9 mouse cellular contexts compared by ENCODE assay signal in genomic region chr2:148731614-148732326, GRCm38 (mm10). TPM values are rescaled to one million over a fixed set of nuclear protein-coding genes. Genes with fewer than 3 reads are reported as not detected.
DNase-seq lines count a peak whose midpoint lies in the region; ATAC-seq and TF ChIP-seq lines count a peak whose summit lies in the region.
"Had no signal": no experiment of that assay in that cellular context is flagged by ENCODE, and none has a peak within 500 bp of the region (broad histone marks: within the 10 kb centered on the region; RNA-seq: fewer than 3 reads in every experiment).

No protein-coding gene starts in this region.

- DNase-seq in adrenal gland, adult (ENCODE audit: inconsistent age in 2 of 2, low spot score in 1 of 2): peak; percentile 44 to 82
- no peak for DNase-seq in adrenal gland, postnatal 4 days (ENCODE audit: low spot score in 2 of 2)
- peak; percentile 22 for DNase-seq in adipocyte (ENCODE audit: low spot score)
- peak; percentile 52 for DNase-seq in embryonic facial prominence, embryonic 10.5 days (ENCODE audit: low spot score)
- DNase-seq in lung, postnatal 0 days (ENCODE audit: low spot score): peak; percentile 15
- DNase-seq in retina, embryonic 14.5 days (ENCODE audit: low spot score): peak; percentile 37

- TF ChIP-seq CTCF in lung, postnatal 0 days (IDR thresholded peaks at IDR 0.05): no peak

- peak overlapping the region; percentile 96 for H3K4me2 ChIP-seq in heart, embryonic 12.5 days
- H3K4me2 ChIP-seq in kidney, embryonic 15.5 days: peak overlapping the region; percentile 73
- H3K4me2 ChIP-seq in lung, postnatal 0 days (replicated peaks; ENCODE audit: low read depth, low read length): peak overlapping the region; percentile 94

- TF ChIP-seq EP300 in lung, postnatal 0 days (IDR thresholded peaks at IDR 0.05): no peak

- no peaks in the 10 kb centered on the region for H3K36me3 ChIP-seq in embryonic facial prominence, embryonic 10.5 days (replicated peaks)
- no peaks in the 10 kb centered on the region for H3K36me3 ChIP-seq in heart, embryonic 12.5 days
- H3K36me3 ChIP-seq in kidney, embryonic 15.5 days: no peaks in the 10 kb centered on the region
- H3K36me3 ChIP-seq in lung, postnatal 0 days (ENCODE audit: insufficient read depth, low read length): no peaks in the 10 kb centered on the region

- H3K4me1 ChIP-seq in embryonic facial prominence, embryonic 10.5 days: peaks cover 12% of the 10 kb centered on the region
- H3K4me1 ChIP-seq in heart, embryonic 12.5 days (replicated peaks): peaks cover 8% of the 10 kb centered on the region
- H3K4me1 ChIP-seq in kidney, embryonic 15.5 days: peaks cover 6% of the 10 kb centered on the region
- peaks cover 8% of the 10 kb centered on the region; the same call in 1 of the 2 replicates for H3K4me1 ChIP-seq in lung, postnatal 0 days (ENCODE audit: insufficient read depth, low read depth, low read length)

- WGBS in embryonic facial prominence, embryonic 10.5 days: 1% methylated on average over 35 of the region's 35 CpGs
- 1% methylated on average over 35 of the region's 35 CpGs for WGBS in heart, embryonic 12.5 days
- under 1% methylated on average over 35 of the region's 35 CpGs for WGBS in kidney, embryonic 15.5 days
- WGBS in lung, postnatal 0 days: 1% methylated on average over 33 of the region's 35 CpGs

- ATAC-seq in heart, embryonic 12.5 days (ENCODE audit: insufficient number of reproducible peaks, low FRiP score): peak; percentile 62
- ATAC-seq in kidney, embryonic 15.5 days (replicated peaks; ENCODE audit: low FRiP score): peak; percentile 74
- ATAC-seq in lung, postnatal 0 days: peak; percentile 52

- peak overlapping the region; percentile 86 for H3K27ac ChIP-seq in embryonic facial prominence, embryonic 10.5 days (replicated peaks)
- no peak overlapping the region for H3K27ac ChIP-seq in heart, embryonic 12.5 days (ENCODE audit: poor library complexity, severe bottlenecking)
- H3K27ac ChIP-seq in kidney, embryonic 15.5 days: 0 out of 2 replicates have a peak overlapping the region, but pooled peaks have one; percentile 37
- no peak overlapping the region for H3K27ac ChIP-seq in lung, postnatal 0 days (ENCODE audit: low read length)

- H3K9me3 ChIP-seq in embryonic facial prominence, embryonic 10.5 days: peaks cover 10% of the 10 kb centered on the region; the same call in 1 of the 2 replicates
- H3K9me3 ChIP-seq in heart, embryonic 12.5 days (replicated peaks): 0 out of 2 replicates have a peak, but pooled peaks cover 3% of the 10 kb centered on the region
- H3K9me3 ChIP-seq in kidney, embryonic 15.5 days (replicated peaks): no peaks in the 10 kb centered on the region
- H3K9me3 ChIP-seq in lung, postnatal 0 days (ENCODE audit: low read length): no peaks in the 10 kb centered on the region

- peak overlapping the region; percentile 83 for H3K9ac ChIP-seq in heart, embryonic 12.5 days
- H3K9ac ChIP-seq in kidney, embryonic 15.5 days: peak overlapping the region; percentile 80
- H3K9ac ChIP-seq in lung, postnatal 0 days (replicated peaks; ENCODE audit: low read depth): peak overlapping the region; percentile 50

- peak overlapping the region; percentile 85 for H3K4me3 ChIP-seq in embryonic facial prominence, embryonic 10.5 days
- H3K4me3 ChIP-seq in heart, embryonic 12.5 days: peak overlapping the region; percentile 71
- H3K4me3 ChIP-seq in kidney, embryonic 15.5 days (replicated peaks): peak overlapping the region; percentile 80
- peak overlapping the region; percentile 70 for H3K4me3 ChIP-seq in lung, postnatal 0 days (ENCODE audit: low read depth, low read length)

- no peaks in the 10 kb centered on the region for H3K27me3 ChIP-seq in embryonic facial prominence, embryonic 10.5 days (replicated peaks; ENCODE audit: low read depth, poor library complexity, severe bottlenecking)
- H3K27me3 ChIP-seq in heart, embryonic 12.5 days (replicated peaks): no peaks in the 10 kb centered on the region
- no peaks in the 10 kb centered on the region for H3K27me3 ChIP-seq in kidney, embryonic 15.5 days
- no peaks in the 10 kb centered on the region for H3K27me3 ChIP-seq in lung, postnatal 0 days (replicated peaks; ENCODE audit: insufficient read depth, low read length)

RNA-seq across cellular contexts. Expression of gene Napb, which starts 0.5 kb away (rescaled TPM):
- 10 to 100 TPM; 12.4 to 14.0 TPM for total RNA-seq in adrenal gland, postnatal 4 days (2021)
- polyA plus RNA-seq in embryonic facial prominence, embryonic 10.5 days (2016; fragmentation: Nextera tagmentation; extraction: Ambion mirVana): 5.7 and 6.0 TPM in 2 replicates
- 2.8 and 2.9 TPM in 2 replicates for polyA plus RNA-seq in heart, embryonic 12.5 days (2016; fragmentation: Nextera tagmentation; extraction: Ambion mirVana)
- polyA plus RNA-seq in kidney, embryonic 15.5 days (2015; fragmentation: Nextera tagmentation; extraction: Ambion mirVana): 3.1 and 3.2 TPM in 2 replicates
- 1.4 TPM in 2 replicates for polyA plus RNA-seq in lung, postnatal 0 days (2015; fragmentation: Nextera tagmentation; extraction: Ambion mirVana)

RNA-seq across cellular contexts. Expression of gene Cstl1, which starts 18.4 kb away (rescaled TPM):
- under 1 TPM in 1 of 2 experiments, not detected in 1; 0.79 TPM for total RNA-seq in adrenal gland, postnatal 4 days (2021)
- not detected in 2 replicates for polyA plus RNA-seq in embryonic facial prominence, embryonic 10.5 days (2016; fragmentation: Nextera tagmentation; extraction: Ambion mirVana)
- not detected in 2 replicates for polyA plus RNA-seq in heart, embryonic 12.5 days (2016; fragmentation: Nextera tagmentation; extraction: Ambion mirVana)
- not detected in 2 replicates for polyA plus RNA-seq in kidney, embryonic 15.5 days (2015; fragmentation: Nextera tagmentation; extraction: Ambion mirVana)
- polyA plus RNA-seq in lung, postnatal 0 days (2015; fragmentation: Nextera tagmentation; extraction: Ambion mirVana): not detected in 2 replicates

RNA-seq across cellular contexts. Expression of gene Cst11, which starts 39.5 kb away (rescaled TPM):
- not detected for total RNA-seq in adrenal gland, postnatal 4 days (2021)
- not detected in 2 replicates for polyA plus RNA-seq in embryonic facial prominence, embryonic 10.5 days (2016; fragmentation: Nextera tagmentation; extraction: Ambion mirVana)
- not detected in 2 replicates for polyA plus RNA-seq in heart, embryonic 12.5 days (2016; fragmentation: Nextera tagmentation; extraction: Ambion mirVana)
- not detected in 2 replicates for polyA plus RNA-seq in kidney, embryonic 15.5 days (2015; fragmentation: Nextera tagmentation; extraction: Ambion mirVana)
- polyA plus RNA-seq in lung, postnatal 0 days (2015; fragmentation: Nextera tagmentation; extraction: Ambion mirVana): not detected in 2 replicates

RNA-seq across cellular contexts. Expression of gene 8030411F24Rik, which starts 50.0 kb away (rescaled TPM):
- not detected for total RNA-seq in adrenal gland, postnatal 4 days (2021)
- polyA plus RNA-seq in embryonic facial prominence, embryonic 10.5 days (2016; fragmentation: Nextera tagmentation; extraction: Ambion mirVana): not detected in 2 replicates
- not detected in 2 replicates for polyA plus RNA-seq in heart, embryonic 12.5 days (2016; fragmentation: Nextera tagmentation; extraction: Ambion mirVana)
- not detected in 2 replicates for polyA plus RNA-seq in kidney, embryonic 15.5 days (2015; fragmentation: Nextera tagmentation; extraction: Ambion mirVana)
- not detected in 2 replicates for polyA plus RNA-seq in lung, postnatal 0 days (2015; fragmentation: Nextera tagmentation; extraction: Ambion mirVana)
- polyA plus RNA-seq: gonadal fat pad, adult 2 months had no signal

RNA-seq across cellular contexts. Expression of gene Gzf1, which starts 50.9 kb away (rescaled TPM):
- total RNA-seq in adrenal gland, postnatal 4 days (2021): 10 to 100 TPM; 35.5 to 39.9 TPM
- 25.6 and 28.1 TPM in 2 replicates for polyA plus RNA-seq in embryonic facial prominence, embryonic 10.5 days (2016; fragmentation: Nextera tagmentation; extraction: Ambion mirVana)
- 17.7 and 18.8 TPM in 2 replicates for polyA plus RNA-seq in heart, embryonic 12.5 days (2016; fragmentation: Nextera tagmentation; extraction: Ambion mirVana)
- 21.9 and 23.5 TPM in 2 replicates for polyA plus RNA-seq in kidney, embryonic 15.5 days (2015; fragmentation: Nextera tagmentation; extraction: Ambion mirVana)
- 21.3 and 23.7 TPM in 2 replicates for polyA plus RNA-seq in lung, postnatal 0 days (2015; fragmentation: Nextera tagmentation; extraction: Ambion mirVana)

Comparison
In these comparisons a context has a peak if more than half of its experiments do, and no peak if none do; other contexts are left out.
1. DNase-seq: peak in adrenal gland, adult (2 of 2), adipocyte (single experiment), embryonic facial prominence, embryonic 10.5 days (single experiment), lung, postnatal 0 days (single experiment) and retina, embryonic 14.5 days (single experiment); none in adrenal gland, postnatal 4 days (0 of 2).
2. H3K27ac ChIP-seq: peak in embryonic facial prominence, embryonic 10.5 days (single experiment) and kidney, embryonic 15.5 days (single experiment); none in heart, embryonic 12.5 days (single experiment) and lung, postnatal 0 days (single experiment).
3. Peak in every context shown above with its lines, with median percentiles within 50 percentile points of each other: H3K4me3 ChIP-seq, ATAC-seq, H3K4me2 ChIP-seq and H3K9ac ChIP-seq.